Mouse (Mus musculus) adrenal gland (tissue): Measurements from ENCODE around the gene Gabrg3.

Experiments
- intact Hi-C: fragments of 180-260 bp; cut with DNase I; formaldehyde crosslinking; loops from one replicate; pipeline ENCODE4 v1.15.1; 2025

Gene Gabrg3

DNA sequence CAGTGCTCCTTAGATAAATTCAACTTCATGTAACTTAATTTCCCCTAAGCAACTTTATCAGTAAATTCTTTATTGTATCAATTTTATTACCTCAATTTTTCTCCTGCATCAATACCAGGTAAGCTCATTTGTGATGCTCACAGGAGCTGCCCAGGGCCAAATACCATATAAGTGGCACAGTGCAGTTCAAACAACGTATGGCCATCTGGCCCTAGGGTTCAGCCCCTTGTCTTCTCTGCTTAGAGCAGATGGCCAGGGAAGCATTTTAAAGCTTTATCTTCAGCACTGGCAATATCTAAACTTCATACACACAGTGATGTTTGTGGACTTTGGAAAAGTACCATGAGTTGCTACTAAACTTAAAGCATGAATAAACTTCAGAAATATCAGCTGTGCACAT lies 619.2 kb downstream of the Gabrg3 start:
- intact Hi-C loops = no loop called here

DNA sequence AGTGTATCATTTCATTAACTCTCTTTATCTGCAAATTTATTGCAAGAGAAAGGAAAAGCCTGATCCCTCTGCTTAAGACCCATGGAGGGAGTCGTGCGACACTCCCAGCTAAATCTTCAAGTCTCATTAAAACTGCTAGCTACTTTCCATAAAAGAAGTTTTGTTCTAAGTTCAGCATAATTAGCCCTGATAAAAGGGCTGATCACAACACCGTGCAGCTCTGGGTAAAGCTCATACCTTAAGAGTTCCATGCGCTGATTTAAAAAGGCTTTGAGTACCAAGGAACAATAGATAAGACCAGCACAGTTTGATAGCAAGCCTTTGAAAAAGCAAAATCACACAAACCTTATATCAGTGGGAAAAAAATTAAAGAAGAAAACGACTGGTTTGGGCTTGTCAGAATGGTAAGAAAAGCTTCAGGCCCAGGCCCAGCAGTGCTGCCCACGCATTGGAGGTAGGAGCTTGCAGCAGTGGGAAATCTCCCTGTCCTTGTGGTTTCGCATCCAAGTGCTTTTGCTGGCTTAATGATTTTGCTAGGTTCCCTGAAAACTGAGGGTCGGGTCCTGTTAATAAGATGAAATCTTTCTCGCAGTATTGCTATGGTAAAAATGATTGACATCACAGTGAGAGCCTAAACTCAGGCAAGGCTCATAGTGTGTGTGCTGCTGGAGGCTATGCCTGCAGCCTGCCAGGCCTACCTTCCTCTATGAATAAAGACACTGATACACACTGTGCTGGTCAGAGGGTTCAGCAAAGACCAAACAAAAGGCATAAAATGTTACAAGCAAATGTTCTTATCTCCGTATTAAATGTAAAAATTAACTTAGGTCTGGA lies 621.2 kb downstream of the Gabrg3 start:
- intact Hi-C loops = no loop called here

DNA sequence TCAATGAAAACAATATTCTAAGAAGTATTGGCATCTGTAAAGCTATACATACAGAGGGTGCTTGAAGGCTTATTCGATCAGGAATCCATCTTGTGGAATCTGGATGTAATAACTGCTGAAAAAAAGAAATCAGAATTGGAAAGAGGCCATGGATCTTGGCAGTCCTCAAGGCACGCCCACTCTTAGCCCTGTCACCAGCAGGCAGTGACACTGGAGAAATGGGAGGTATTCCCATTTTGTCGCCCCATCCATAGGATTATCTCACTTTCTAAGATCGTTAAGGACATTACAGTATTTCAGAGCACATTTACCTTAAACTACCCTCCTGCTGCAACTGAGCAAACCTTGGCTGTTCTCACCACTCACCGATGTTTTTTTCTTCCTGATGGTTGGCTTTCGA lies 657.8 kb downstream of the Gabrg3 start:
- intact Hi-C loops = no loop called here
